Mouse (Mus musculus) kidney, adult 2 months (tissue): ENCODE results near the gene Rpl23. TPM values are rescaled to one million over a fixed set of nuclear protein-coding genes. Genes with fewer than 3 reads are reported as not detected.

ENCODE experiments used
- DNase-seq: peaks from one replicate; pipeline ENCODE4 v3.0.0; 2021
- H3K27ac ChIP-seq: fragments of 200-500 bp; 2 replicates; pipeline ENCODE4 v1.5.1; 2012; ENCODE audit warnings: low read depth, low read length, control low read depth, inconsistent platforms; ENCODE audit not compliant: insufficient read depth
- H3K27me3 ChIP-seq: fragments of 200-500 bp; replicated peaks from 2 replicates; pipeline ENCODE4 v1.6.1; 2012; ENCODE audit warnings: mild to moderate bottlenecking, moderate library complexity, low read length, inconsistent platforms; ENCODE audit not compliant: control insufficient read depth, insufficient read depth
- H3K36me3 ChIP-seq: fragments of 200-500 bp; 2 replicates; pipeline ENCODE4 v1.6.1; 2012; ENCODE audit warnings: mild to moderate bottlenecking, moderate library complexity, low read length, inconsistent platforms; ENCODE audit not compliant: control insufficient read depth, insufficient read depth
- H3K4me1 ChIP-seq: fragments of 200-500 bp; 2 replicates; pipeline ENCODE4 v1.6.1; 2011; ENCODE audit warnings: low read length; ENCODE audit not compliant: control insufficient read depth, insufficient read depth
- H3K4me3 ChIP-seq: fragments of 200-500 bp; 2 replicates; pipeline ENCODE4 v1.5.1; 2011; ENCODE audit warnings: mild to moderate bottlenecking, low read depth, low read length, control low read depth; ENCODE audit not compliant: insufficient read depth
- CTCF ChIP-seq: fragments of 200-500 bp; conservative IDR thresholded peaks from 2 replicates; pipeline ENCODE4 v1.5.1; 2011; ENCODE audit warnings: low read depth, mild to moderate bottlenecking, control low read depth, low read length, moderate library complexity, mixed read lengths; ENCODE audit not compliant: insufficient read depth, insufficient read length
- POLR2A ChIP-seq: fragments of 200-500 bp; IDR thresholded peaks from one replicate; pipeline ENCODE4 v1.6.1; 2011; ENCODE audit warnings: low read depth, low read length, control low read depth
- WGBS: fragments of 180-500 bp; shearing (Covaris S2); methylation state at CpG from one replicate; pipeline ENCODE4 v1.1.7; 2018; 5-methylcytosine and 5-hydroxymethylcytosine counted together
- polyA plus RNA-seq: library from polyadenylated mRNA; depleted of rRNA; stranded (reverse); fragments of >200 nt; gene quantifications from 2 replicates; pipeline ENCODE4 v1.2.3, GENCODE M21; 2012

Rpl23 gene
- polyA plus RNA-seq, 1 experiment, result 181 TPM

DNA sequence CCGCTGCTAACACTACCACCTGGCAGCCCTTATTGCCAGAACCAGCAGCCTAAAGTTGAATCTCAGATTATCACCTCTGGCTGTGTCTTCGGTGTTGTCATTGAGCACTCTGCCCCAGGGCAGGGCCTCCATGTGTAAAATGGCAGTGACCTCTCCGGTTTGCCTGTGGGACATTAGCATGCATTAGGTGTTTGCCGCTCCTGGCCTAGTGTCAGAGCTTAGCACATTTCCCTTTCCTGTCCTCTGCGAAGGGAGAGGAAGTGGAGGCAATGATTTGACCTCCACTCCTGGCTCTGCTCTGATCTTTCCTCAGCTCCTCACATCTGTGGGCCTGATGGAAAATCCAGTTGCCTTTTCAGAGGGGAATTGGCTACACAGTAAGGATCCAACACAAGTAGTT, 37.7 kb upstream of the Rpl23 start:
- Histone ChIP-seq H3K27ac (peak overlapping the region; percentile 22; the same call in 1 of the 2 replicates), H3K4me1 (peaks cover 63% of the 10 kb centered on the region), H3K36me3 (no peaks in the 10 kb centered on the region), H3K27me3 (no peaks in the 10 kb centered on the region), H3K4me3 (no peak overlapping the region)
- whole genome bisulfite sequencing, result 48% methylated on average over 5 of the region's 5 CpGs
- TF ChIP-seq POLR2A, result no peak
- TF ChIP-seq CTCF, result no peak
- peak; percentile 61 for DNase-seq

DNA sequence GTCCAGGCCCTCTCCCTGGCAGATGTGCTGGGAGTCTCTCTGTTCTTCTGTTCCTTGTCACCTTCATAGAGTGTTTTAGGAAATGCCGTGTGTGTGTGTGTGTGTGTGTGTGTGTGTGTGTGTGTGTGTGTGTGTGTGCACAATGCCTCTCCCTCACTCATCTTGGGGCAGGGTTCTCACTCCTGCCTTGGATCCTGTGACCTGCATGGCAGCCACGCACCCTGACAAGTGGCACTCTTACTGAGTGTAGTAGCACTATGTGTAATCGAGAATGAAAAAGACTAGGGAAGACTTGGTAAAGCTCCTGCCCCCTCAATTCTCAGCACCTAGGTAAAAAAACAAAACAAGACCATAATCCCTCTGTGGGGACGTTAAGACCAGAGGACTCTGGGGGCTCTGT, 36.9 kb upstream of the Rpl23 start:
- WGBS, result 66% methylated on average over 4 of the region's 4 CpGs
- no peak for DNase-seq
- TF ChIP-seq CTCF, result no peak
- TF ChIP-seq POLR2A, result no peak
- Histone ChIP-seq H3K27ac (peak overlapping the region; percentile 41), H3K36me3 (no peaks in the 10 kb centered on the region), H3K4me3 (no peak overlapping the region), H3K4me1 (peaks cover 66% of the 10 kb centered on the region), H3K27me3 (no peaks in the 10 kb centered on the region)

GRCm38 (mm10) chr11:97818571-97818970, 36.3 kb upstream of the Rpl23 start:
- Histone ChIP-seq H3K4me3 (no peak overlapping the region), H3K4me1 (peaks cover 71% of the 10 kb centered on the region), H3K36me3 (no peaks in the 10 kb centered on the region), H3K27ac (peak overlapping the region; percentile 41), H3K27me3 (no peaks in the 10 kb centered on the region)
- TF ChIP-seq POLR2A (no peak), CTCF (no peak)
- 17% methylated on average over 4 of the region's 4 CpGs for WGBS
- peak; percentile 62 for DNase-seq

DNA sequence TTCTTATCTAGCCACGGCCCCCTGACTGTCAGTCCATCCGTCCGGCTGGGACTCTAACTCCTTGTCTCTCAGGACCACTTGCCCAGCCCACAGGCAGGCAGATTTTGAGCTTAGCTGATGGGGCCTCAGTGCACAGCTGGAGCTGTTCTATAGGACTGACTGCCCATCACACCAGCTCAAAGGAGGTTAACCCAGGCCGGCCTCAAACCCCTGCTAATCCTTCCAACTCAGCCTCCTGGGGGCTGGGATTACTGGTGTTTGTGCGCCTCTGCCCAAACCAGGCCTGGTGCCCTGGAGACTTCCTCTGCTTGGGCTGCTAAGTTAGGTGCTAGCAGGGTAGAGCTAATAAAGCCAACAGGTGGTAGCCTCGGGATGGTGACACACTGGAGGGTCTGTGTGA, 35.8 kb upstream of the Rpl23 start:
- H3K4me3 ChIP-seq, result no peak overlapping the region
- TF ChIP-seq CTCF (no peak), POLR2A (no peak)
- 87% methylated on average over 6 of the region's 6 CpGs for WGBS
- peak overlapping the region; percentile 41 for H3K27ac ChIP-seq
- H3K36me3 ChIP-seq, result no peaks in the 10 kb centered on the region
- no peak for DNase-seq
- peaks cover 76% of the 10 kb centered on the region for H3K4me1 ChIP-seq
- H3K27me3 ChIP-seq, result no peaks in the 10 kb centered on the region

DNA sequence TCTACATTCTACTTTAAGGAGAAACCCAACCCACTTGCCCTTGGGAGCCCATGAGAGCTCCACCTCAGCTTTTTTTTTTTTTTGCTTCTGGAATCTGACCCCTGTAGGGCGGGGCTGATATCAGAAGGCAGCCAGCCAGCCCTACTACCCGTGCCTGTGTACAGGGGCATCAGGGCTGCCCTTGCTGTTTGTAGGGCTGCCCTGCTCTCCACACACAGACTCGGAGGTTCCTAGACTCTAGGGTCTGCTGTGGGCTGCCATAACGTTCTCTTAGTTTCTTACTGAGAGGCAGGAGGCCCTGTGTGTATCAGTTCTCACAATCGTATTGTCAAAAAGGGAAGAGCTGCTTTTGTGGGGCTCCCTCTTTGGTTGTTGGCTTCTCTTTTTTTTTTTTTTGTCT, 35.1 kb upstream of the Rpl23 start:
- Histone ChIP-seq H3K27ac (peak overlapping the region; percentile 67), H3K36me3 (no peaks in the 10 kb centered on the region; the same call in 1 of the 2 replicates), H3K4me1 (peaks cover 77% of the 10 kb centered on the region), H3K27me3 (no peaks in the 10 kb centered on the region), H3K4me3 (no peak overlapping the region)
- DNase-seq, result peak; percentile 90
- no peak for TF ChIP-seq POLR2A
- no peak for TF ChIP-seq CTCF
- WGBS, result 13% methylated on average over 5 of the region's 5 CpGs

DNA sequence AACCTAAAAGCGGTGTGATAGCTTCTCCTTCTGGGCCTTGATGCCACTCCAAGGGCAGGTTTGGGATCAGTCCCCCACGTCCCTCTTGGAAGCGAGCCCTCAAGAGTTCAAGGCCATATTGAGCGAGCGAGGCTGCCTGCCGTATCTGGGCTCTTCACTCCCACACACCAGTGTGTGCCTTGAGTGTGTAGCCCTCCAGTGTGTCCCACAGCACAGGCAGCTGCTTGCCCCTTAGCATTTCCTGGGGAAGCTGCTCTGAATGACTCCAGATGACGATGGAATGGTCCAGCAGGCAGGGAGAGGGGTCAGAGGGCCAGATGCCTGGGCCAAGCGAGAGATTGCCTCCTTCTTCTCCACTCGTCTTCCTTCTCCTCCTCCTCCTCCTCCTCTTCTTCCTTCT, 34.7 kb upstream of the Rpl23 start:
- 44% methylated on average over 9 of the region's 9 CpGs for WGBS
- no peak for TF ChIP-seq POLR2A
- TF ChIP-seq CTCF, result no peak
- no peak overlapping the region for H3K4me3 ChIP-seq
- peak; percentile 59 for DNase-seq
- peaks cover 80% of the 10 kb centered on the region for H3K4me1 ChIP-seq
- H3K36me3 ChIP-seq, result no peaks in the 10 kb centered on the region; the same call in 1 of the 2 replicates
- H3K27ac ChIP-seq, result peak overlapping the region; percentile 67
- H3K27me3 ChIP-seq, result no peaks in the 10 kb centered on the region

DNA sequence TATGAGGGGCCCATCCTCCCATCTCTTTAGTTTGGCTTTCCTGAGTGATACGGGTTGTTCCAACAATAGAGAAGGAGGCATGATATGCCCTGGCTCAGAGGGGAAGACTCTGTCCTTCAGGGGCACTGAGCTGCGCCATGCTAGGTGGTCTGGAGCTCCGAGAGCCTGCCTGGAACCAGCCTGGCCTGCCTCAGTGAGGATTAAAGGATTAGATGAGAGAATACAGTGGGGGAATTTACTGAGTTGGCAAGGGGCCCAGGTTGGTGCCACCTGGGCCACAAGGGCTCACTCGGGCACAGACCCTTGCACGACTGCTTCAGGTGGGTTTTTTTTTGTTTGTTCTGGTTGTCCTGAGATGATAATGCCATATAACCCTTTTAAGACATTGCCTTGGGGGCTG, 33.9 kb upstream of the Rpl23 start:
- 54% methylated on average over 5 of the region's 5 CpGs for WGBS
- Histone ChIP-seq H3K36me3 (no peaks in the 10 kb centered on the region; the same call in 1 of the 2 replicates), H3K27ac (0 out of 2 replicates have a peak overlapping the region, but pooled peaks have one; percentile 36), H3K4me1 (peaks cover 79% of the 10 kb centered on the region), H3K4me3 (no peak overlapping the region), H3K27me3 (no peaks in the 10 kb centered on the region)
- TF ChIP-seq POLR2A, result no peak
- TF ChIP-seq CTCF, result no peak
- DNase-seq, result no peak
